Mouse (Mus musculus): ENCODE results near the gene Fbxw9.

- no peak for TF ChIP-seq EP300 (IDR thresholded peaks at IDR 0.05; ENCODE audit: low read length)
- TF ChIP-seq CTCF (conservative IDR thresholded peaks at IDR 0.05 in 1 of 2, IDR thresholded peaks at IDR 0.05 in 1 of 2; ENCODE audit: low read depth in 2 of 2, low read length in 2 of 2), result no peak
- no peak; the same call in 1 of the 2 replicates for TF ChIP-seq USF1 (IDR thresholded peaks at IDR 0.05; ENCODE audit: low read depth, low read length)
- no peak for TF ChIP-seq ELF1 (IDR thresholded peaks at IDR 0.05; ENCODE audit: low read depth, low read length)
- TF ChIP-seq POLR2A (IDR thresholded peaks at IDR 0.05; ENCODE audit: low read depth, low read length), result peak; percentile 10; the same call in 1 of the 2 replicates
- 0 out of 2 replicates have a peak, but pooled peaks have one; percentile 34 for TF ChIP-seq TCF12 (IDR thresholded peaks at IDR 0.05; ENCODE audit: low read depth, low read length)
- no peak for TF ChIP-seq KAT2A (IDR thresholded peaks at IDR 0.05; ENCODE audit: insufficient replicate concordance, low read length)
- TF ChIP-seq GABPA (IDR thresholded peaks at IDR 0.05; ENCODE audit: insufficient replicate concordance, low read depth, low read length), result no peak
- no peak for TF ChIP-seq SMC3 (IDR thresholded peaks at IDR 0.05; ENCODE audit: low read depth, low read length)
- TF ChIP-seq ZNF384 (IDR thresholded peaks at IDR 0.05; ENCODE audit: low read depth, low read length), result no peak
- no peak for TF ChIP-seq JUND (conservative IDR thresholded peaks at IDR 0.05; ENCODE audit: low read depth, low read length)
- peak; percentile 18; the same call in 1 of the 2 replicates for TF ChIP-seq ZMIZ1 (IDR thresholded peaks at IDR 0.05; ENCODE audit: low read depth, low read length)
- no peak for TF ChIP-seq HCFC1 (IDR thresholded peaks at IDR 0.05; ENCODE audit: low read depth, low read length)
- TF ChIP-seq MAZ (IDR thresholded peaks at IDR 0.05; ENCODE audit: low read depth, low read length), result no peak
Measured at GRCm38 (mm10) chr8:85035728-85036310, 24.0 kb upstream of the Fbxw9 start.

Data from CH12.LX (cell line).